12 mouse cellular contexts compared by ENCODE assay signal in the genomic region with DNA sequence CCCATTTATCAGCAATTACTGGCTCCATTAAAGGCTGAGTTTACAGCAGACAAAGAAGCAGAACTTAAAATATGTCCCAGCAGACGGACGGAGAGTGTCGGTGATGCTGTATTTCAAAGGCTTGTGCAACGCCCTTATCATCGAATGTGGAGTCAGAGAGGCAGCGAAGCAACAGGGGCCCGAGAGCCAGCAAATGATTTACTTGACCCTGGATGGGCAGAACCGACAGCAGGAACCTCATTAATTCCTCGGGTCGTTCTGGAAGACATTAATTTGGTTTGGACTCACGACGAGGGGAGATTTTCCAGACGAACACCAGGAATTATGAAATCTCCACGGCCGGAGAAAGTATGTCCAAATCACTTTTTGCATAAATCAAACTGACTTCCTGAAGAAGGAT.
DNase-seq lines count a peak whose midpoint lies in the region; ATAC-seq lines count a peak whose summit lies in the region.
"Had no signal": no experiment of that assay in that cellular context is flagged by ENCODE, and none has a peak within 500 bp of the region (broad histone marks: within the 10 kb centered on the region; RNA-seq: fewer than 3 reads in every experiment).

No protein-coding gene starts in this region.

- no peak overlapping the region for H3K9ac ChIP-seq in liver, embryonic 12.5 days
- H3K9ac ChIP-seq in intestine, embryonic 16.5 days (ENCODE audit: low read depth, low read length) = no peak overlapping the region
- H3K9ac ChIP-seq: neural tube, embryonic 15.5 days had no signal

- WGBS in liver, embryonic 12.5 days (ENCODE audit: insufficient replicate concordance) = 63% methylated on average over 15 of the region's 15 CpGs
- whole genome bisulfite sequencing in intestine, embryonic 16.5 days = 32% methylated on average over 15 of the region's 15 CpGs

- H3K27me3 ChIP-seq in liver, embryonic 12.5 days (replicated peaks) = 0 out of 2 replicates have a peak, but pooled peaks cover 5% of the 10 kb centered on the region
- H3K27me3 ChIP-seq in intestine, embryonic 16.5 days (replicated peaks; ENCODE audit: control insufficient read depth, insufficient read depth, low read length) = no peaks in the 10 kb centered on the region
- H3K27me3 ChIP-seq: neural tube, embryonic 15.5 days had no signal

- no peak for ATAC-seq in liver, embryonic 12.5 days
- ATAC-seq in intestine, embryonic 16.5 days = peak; percentile 58

- H3K9me3 ChIP-seq in liver, embryonic 12.5 days (replicated peaks) = 0 out of 2 replicates have a peak, but pooled peaks cover under 1% of the 10 kb centered on the region
- no peaks in the 10 kb centered on the region for H3K9me3 ChIP-seq in intestine, embryonic 16.5 days (ENCODE audit: control insufficient read depth, low read length)
- H3K9me3 ChIP-seq: hindbrain, embryonic 10.5 days; neural tube, embryonic 15.5 days had no signal

- no peak overlapping the region for H3K27ac ChIP-seq in liver, embryonic 12.5 days
- no peak overlapping the region for H3K27ac ChIP-seq in intestine, embryonic 16.5 days (ENCODE audit: low read length)
- H3K27ac ChIP-seq: hindbrain, embryonic 10.5 days; neural tube, embryonic 15.5 days had no signal

- H3K4me2 ChIP-seq in liver, embryonic 12.5 days = no peak overlapping the region
- no peak overlapping the region for H3K4me2 ChIP-seq in intestine, embryonic 16.5 days (ENCODE audit: low read depth, low read length)
- H3K4me2 ChIP-seq: neural tube, embryonic 15.5 days had no signal

- H3K36me3 ChIP-seq in liver, embryonic 12.5 days = no peaks in the 10 kb centered on the region
- H3K36me3 ChIP-seq in intestine, embryonic 16.5 days (ENCODE audit: control insufficient read depth, insufficient read depth, low read length) = no peaks in the 10 kb centered on the region
- H3K36me3 ChIP-seq: hindbrain, embryonic 10.5 days; neural tube, embryonic 15.5 days had no signal

- no peak overlapping the region for H3K4me3 ChIP-seq in liver, embryonic 12.5 days
- no peak overlapping the region for H3K4me3 ChIP-seq in intestine, embryonic 16.5 days (ENCODE audit: low read length)
- H3K4me3 ChIP-seq: hindbrain, embryonic 10.5 days; neural tube, embryonic 15.5 days had no signal

- peak; percentile 26 for DNase-seq in liver
- DNase-seq in adrenal gland, postnatal 14 days = peak; percentile 37
- peak; percentile 24 to 66 for DNase-seq in lung, postnatal 4 days
- DNase-seq in gastrocnemius, postnatal 4 days (ENCODE audit: low spot score in 2 of 2) = no peak
- DNase-seq in frontal cortex, postnatal 25 days (ENCODE audit: low spot score in 2 of 2) = no peak
- DNase-seq: cerebellum, adult 11-12 months; kidney, adult 2 months; thymus, postnatal 36 days had no signal

- H3K4me1 ChIP-seq in liver, embryonic 12.5 days = 0 out of 2 replicates have a peak, but pooled peaks cover 3% of the 10 kb centered on the region
- 0 out of 2 replicates have a peak, but pooled peaks cover 3% of the 10 kb centered on the region for H3K4me1 ChIP-seq in intestine, embryonic 16.5 days (ENCODE audit: control insufficient read depth, insufficient read depth, low read length)
- H3K4me1 ChIP-seq: hindbrain, embryonic 10.5 days; neural tube, embryonic 15.5 days had no signal

Comparison
In these comparisons a context has a peak if more than half of its experiments do, and no peak if none do; other contexts are left out.
1. DNase-seq: peak in liver (single experiment), adrenal gland, postnatal 14 days (single experiment) and lung, postnatal 4 days (2 of 2); none in gastrocnemius, postnatal 4 days (0 of 2) and frontal cortex, postnatal 25 days (0 of 2).